Mouse (Mus musculus) megakaryocyte, embryonic 14.5 days (primary cell): Measurements from ENCODE around the gene Rhbg. TPM values are rescaled to one million over a fixed set of nuclear protein-coding genes. Genes with fewer than 3 reads are reported as not detected.
A peak's percentile ranks its signal among the peaks of the same experiment; 100 is the strongest.

Experiments
- H3K27me3 ChIP-seq: replicated peaks from 2 replicates; pipeline ENCODE3; 2012; ENCODE audit warnings: inconsistent platforms
- H3K36me3 ChIP-seq: replicated peaks from 2 replicates; pipeline ENCODE3; 2012; ENCODE audit warnings: low read length, inconsistent platforms, mixed read lengths
- H3K4me1 ChIP-seq: 2 replicates; pipeline ENCODE4 v1.6.1; 2012; ENCODE audit warnings: inconsistent platforms
- H3K4me3 ChIP-seq: replicated peaks from 2 replicates; pipeline ENCODE3; 2012; ENCODE audit warnings: moderate library complexity, mild to moderate bottlenecking, inconsistent platforms
- H3K9me3 ChIP-seq: 2 replicates; pipeline ENCODE4 v1.6.1; 2012; ENCODE audit warnings: inconsistent platforms
- FLI1 ChIP-seq: IDR thresholded peaks from 2 replicates; pipeline ENCODE4 v1.6.1; 2012; ENCODE audit warnings: low read length, inconsistent platforms, mixed read lengths
- GATA1 ChIP-seq: IDR thresholded peaks from 3 replicates; pipeline ENCODE4 v1.6.1; 2012; ENCODE audit warnings: mixed read lengths, low read length, inconsistent platforms, borderline replicate concordance
- polyA plus RNA-seq: library from polyadenylated mRNA; stranded (reverse); fragments of >175 nt; gene quantifications from 2 replicates; pipeline ENCODE4 v1.2.3, GENCODE M21; 2012; ENCODE audit warnings: low replicate concordance; ENCODE audit not compliant: insufficient read depth

The Rhbg gene
- polyA plus RNA-seq, 1 experiment: not detected

GRCm38 (mm10) chr3:88216116-88216515 is 38.4 kb downstream of the Rhbg start:
- Histone ChIP-seq H3K27me3 (peaks cover 97% of the 10 kb centered on the region), H3K9me3 (peaks cover 8% of the 10 kb centered on the region; the same call in 1 of the 2 replicates), H3K4me3 (peak overlapping the region; percentile 89), H3K4me1 (peaks cover 22% of the 10 kb centered on the region), H3K36me3 (no peaks in the 10 kb centered on the region)
- no peak for TF ChIP-seq FLI1
- no peak for TF ChIP-seq GATA1

- H3K4me3 ChIP-seq: peak overlapping the region; percentile 89
- TF ChIP-seq GATA1 (no peak), FLI1 (no peak)
- no peaks in the 10 kb centered on the region for H3K36me3 ChIP-seq
- peaks cover 8% of the 10 kb centered on the region; the same call in 1 of the 2 replicates for H3K9me3 ChIP-seq
- H3K27me3 ChIP-seq: peaks cover 97% of the 10 kb centered on the region
- H3K4me1 ChIP-seq: peaks cover 22% of the 10 kb centered on the region
Observed at GRCm38 (mm10) chr3:88215553-88216004, 38.9 kb downstream of the Rhbg start.

- H3K36me3 ChIP-seq: no peaks in the 10 kb centered on the region
- H3K4me1 ChIP-seq: peaks cover 25% of the 10 kb centered on the region
- H3K4me3 ChIP-seq: peak overlapping the region; percentile 89
- peaks cover 5% of the 10 kb centered on the region; the same call in 1 of the 2 replicates for H3K9me3 ChIP-seq
- peaks cover 97% of the 10 kb centered on the region for H3K27me3 ChIP-seq
- TF ChIP-seq FLI1 (no peak), GATA1 (no peak)
Observed at GRCm38 (mm10) chr3:88214971-88215552, 39.4 kb downstream of the Rhbg start.

GRCm38 (mm10) chr3:88214197-88214938 is 40.1 kb downstream of the Rhbg start:
- TF ChIP-seq FLI1: no peak
- no peak for TF ChIP-seq GATA1
- H3K9me3 ChIP-seq: 0 out of 2 replicates have a peak, but pooled peaks cover 2% of the 10 kb centered on the region
- H3K27me3 ChIP-seq: peaks cover 97% of the 10 kb centered on the region
- peaks cover 31% of the 10 kb centered on the region for H3K4me1 ChIP-seq
- H3K4me3 ChIP-seq: peak overlapping the region; percentile 89
- no peaks in the 10 kb centered on the region for H3K36me3 ChIP-seq

- TF ChIP-seq GATA1: no peak
- no peak for TF ChIP-seq FLI1
- no peaks in the 10 kb centered on the region for H3K36me3 ChIP-seq
- H3K27me3 ChIP-seq: peaks cover 99% of the 10 kb centered on the region
- H3K4me3 ChIP-seq: no peak overlapping the region
- H3K9me3 ChIP-seq: 0 out of 2 replicates have a peak, but pooled peaks cover 2% of the 10 kb centered on the region
- H3K4me1 ChIP-seq: peaks cover 32% of the 10 kb centered on the region
Observed at GRCm38 (mm10) chr3:88213019-88213418, 41.5 kb downstream of the Rhbg start.

GRCm38 (mm10) chr3:88212356-88212755 is 42.2 kb downstream of the Rhbg start:
- Histone ChIP-seq H3K4me3 (no peak overlapping the region), H3K27me3 (peaks cover 99% of the 10 kb centered on the region), H3K36me3 (no peaks in the 10 kb centered on the region), H3K4me1 (peaks cover 32% of the 10 kb centered on the region), H3K9me3 (0 out of 2 replicates have a peak, but pooled peaks cover 2% of the 10 kb centered on the region)
- TF ChIP-seq GATA1 (no peak), FLI1 (no peak)

GRCm38 (mm10) chr3:88210918-88211317 is 43.6 kb downstream of the Rhbg start:
- peaks cover 99% of the 10 kb centered on the region for H3K27me3 ChIP-seq
- TF ChIP-seq FLI1 (no peak), GATA1 (no peak)

GRCm38 (mm10) chr3:88210121-88210520 is 44.4 kb downstream of the Rhbg start:
- Histone ChIP-seq H3K27me3 (peaks cover 99% of the 10 kb centered on the region), H3K36me3 (no peaks in the 10 kb centered on the region), H3K4me1 (peaks cover 20% of the 10 kb centered on the region), H3K4me3 (no peak overlapping the region), H3K9me3 (0 out of 2 replicates have a peak, but pooled peaks cover 2% of the 10 kb centered on the region)
- no peak for TF ChIP-seq GATA1
- no peak for TF ChIP-seq FLI1

More at GRCm38 (mm10) chr3:88210918-88211317, 43.6 kb downstream of the Rhbg start:
- no peaks in the 10 kb centered on the region for H3K36me3 ChIP-seq
- no peak overlapping the region for H3K4me3 ChIP-seq
- 0 out of 2 replicates have a peak, but pooled peaks cover 2% of the 10 kb centered on the region for H3K9me3 ChIP-seq
- H3K4me1 ChIP-seq: peaks cover 28% of the 10 kb centered on the region

- H3K27me3 ChIP-seq: peaks cover 99% of the 10 kb centered on the region
Observed at GRCm38 (mm10) chr3:88209306-88209705, 45.2 kb downstream of the Rhbg start.

GRCm38 (mm10) chr3:88208226-88208720 is 46.2 kb downstream of the Rhbg start:
- H3K4me3 ChIP-seq: no peak overlapping the region
- no peaks in the 10 kb centered on the region for H3K36me3 ChIP-seq
- peaks cover 99% of the 10 kb centered on the region for H3K27me3 ChIP-seq
- peaks cover 10% of the 10 kb centered on the region; the same call in 1 of the 2 replicates for H3K4me1 ChIP-seq
- no peak for TF ChIP-seq FLI1
- H3K9me3 ChIP-seq: no peaks in the 10 kb centered on the region

More at GRCm38 (mm10) chr3:88209306-88209705, 45.2 kb downstream of the Rhbg start:
- Histone ChIP-seq H3K36me3 (no peaks in the 10 kb centered on the region), H3K4me3 (no peak overlapping the region), H3K4me1 (peaks cover 12% of the 10 kb centered on the region), H3K9me3 (no peaks in the 10 kb centered on the region)
- TF ChIP-seq FLI1 (no peak), GATA1 (no peak)
